Mouse (Mus musculus) ES-E14 (cell line): ENCODE measurements at regions not wholly inside any gene's neighbourhood (a gene's known extent, or its start where the extent isn't known, plus 50 kb on each side); places are given as distances from the start of the nearest gene placed in this dataset.

ENCODE experiments used
- DNase-seq: peaks from one replicate; pipeline ENCODE4 v3.0.0-alpha.2; 2013; ENCODE audit warnings: low read depth, low spot score
- H3K27ac ChIP-seq: 2 replicates; pipeline ENCODE4 v1.5.1; 2012; ENCODE audit warnings: low read depth, mild to moderate bottlenecking, low read length, moderate library complexity, mixed read lengths; ENCODE audit not compliant: poor library complexity, insufficient read depth, severe bottlenecking
- H3K36me3 ChIP-seq: 2 replicates; pipeline ENCODE4 v1.6.1; 2012; ENCODE audit warnings: mild to moderate bottlenecking, low read length, moderate library complexity, mixed read lengths; ENCODE audit not compliant: control insufficient read depth, poor library complexity, insufficient read depth, severe bottlenecking
- H3K4me1 ChIP-seq, 2 experiments: fragments of 150-350 bp in 1 of 2; sonication (generic) in 1 of 2; 2 replicates each; pipeline ENCODE4 v1.6.1; 2012; ENCODE audit warnings: low read length in 2 of 2, mild to moderate bottlenecking in 1 of 2, mixed read lengths in 1 of 2; ENCODE audit not compliant: control insufficient read depth in 2 of 2, insufficient read depth in 2 of 2, poor library complexity in 1 of 2
- H3K4me3 ChIP-seq, 2 experiments: fragments of 150-350 bp in 1 of 2; sonication (generic) in 1 of 2; 2 replicates each; pipeline ENCODE4 v1.5.1; 2012; ENCODE audit warnings: low read length in 2 of 2, low read depth in 1 of 2, mild to moderate bottlenecking in 1 of 2, mixed read lengths in 1 of 2; ENCODE audit not compliant: insufficient read depth in 1 of 2, poor library complexity in 1 of 2, severe bottlenecking in 1 of 2
- H3K9ac ChIP-seq: 2 replicates; pipeline ENCODE4 v1.6.1; 2012; ENCODE audit warnings: low read depth, mild to moderate bottlenecking, low read length, mixed read lengths; ENCODE audit not compliant: poor library complexity, insufficient read depth, severe bottlenecking
- H3K9me3 ChIP-seq: fragments of 150-350 bp; sonication (generic); 2 replicates; pipeline ENCODE4 v1.6.1; 2012; ENCODE audit warnings: low read depth, mild to moderate bottlenecking, low read length; ENCODE audit not compliant: control insufficient read depth, insufficient read depth
- CHD2 ChIP-seq: IDR thresholded peaks from 2 replicates; pipeline ENCODE4 v1.6.1; 2014; ENCODE audit warnings: mild to moderate bottlenecking, low read depth, low read length, inconsistent platforms
- HCFC1 ChIP-seq: IDR thresholded peaks from 2 replicates; pipeline ENCODE4 v1.6.1; 2012; ENCODE audit warnings: low read length, inconsistent platforms, borderline replicate concordance; ENCODE audit not compliant: insufficient read depth
- MAFK ChIP-seq: IDR thresholded peaks from 2 replicates; pipeline ENCODE4 v1.6.1; 2014; ENCODE audit warnings: mild to moderate bottlenecking, low read depth, low read length, inconsistent platforms; ENCODE audit not compliant: insufficient read depth
- ZC3H11A ChIP-seq: IDR thresholded peaks from 2 replicates; pipeline ENCODE4 v1.6.1; 2012; ENCODE audit warnings: low read depth, mild to moderate bottlenecking, inconsistent platforms, low read length, borderline replicate concordance
- ZNF384 ChIP-seq: IDR thresholded peaks from 2 replicates; pipeline ENCODE4 v1.6.1; 2012; ENCODE audit warnings: low read depth, low read length, inconsistent platforms
- in situ Hi-C, 2 experiments: fragments of 600-800 bp; cut with MboI; formaldehyde crosslinking; loops; one replicate each; pipeline ENCODE4 v1.15.1; 2025; ENCODE audit warnings: low sequenced_read_pairs in 2 of 2, inconsistent platforms in 1 of 2; ENCODE audit not compliant: unreplicated experiment in 2 of 2

DNA sequence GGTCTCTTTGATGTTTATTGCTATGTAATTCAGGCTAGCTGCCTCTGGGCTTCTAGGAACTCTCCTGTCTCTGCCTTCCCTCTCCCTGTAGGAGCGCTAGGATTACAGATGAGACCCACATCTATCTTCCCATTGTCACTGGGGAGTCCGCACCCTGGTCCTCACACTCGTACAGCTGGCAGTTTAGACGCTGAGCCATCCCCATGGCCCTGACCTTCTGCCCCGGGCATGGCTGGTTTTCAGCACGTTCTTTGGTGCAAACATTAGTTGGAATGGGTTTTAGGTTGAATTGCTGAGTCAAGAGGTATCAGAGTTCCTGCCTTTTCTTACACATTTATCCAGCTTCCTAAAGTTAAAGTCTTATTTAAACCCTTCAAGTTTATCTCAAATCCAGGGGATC, 79.7 kb upstream of the Mgmt start:
- Histone ChIP-seq H3K9ac (no peak overlapping the region), H3K9me3 (no peaks in the 10 kb centered on the region), H3K4me1 (peaks cover 2 to 8% of the 10 kb centered on the region in 2 experiments; a peak in 3 of 4 replicates), H3K36me3 (no peaks in the 10 kb centered on the region), H3K27ac (no peak overlapping the region), H3K4me3 (no peak overlapping the region)
- DNase-seq = no peak
- in situ Hi-C loops = no loop called here
- no peak for TF ChIP-seq ZC3H11A
- no peak for TF ChIP-seq MAFK

DNA sequence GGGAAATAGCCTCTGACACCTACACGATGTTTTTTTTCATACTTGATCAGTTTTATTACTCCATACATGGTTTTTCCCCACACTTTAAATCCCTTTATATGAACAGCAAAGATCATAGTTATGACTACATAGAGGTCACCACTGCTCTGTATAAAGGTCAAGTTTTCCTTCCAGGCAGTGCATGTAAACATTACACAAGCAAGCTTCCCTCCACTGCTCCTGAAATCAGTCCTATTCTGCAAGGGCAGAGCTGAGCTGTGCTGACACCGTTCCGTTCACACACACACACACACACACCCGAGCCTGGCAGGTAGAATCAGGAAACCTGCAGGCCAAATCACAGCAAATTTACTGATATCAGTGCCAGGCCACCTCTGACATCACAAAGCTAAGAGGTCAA, 74.1 kb upstream of the Mgmt start:
- Histone ChIP-seq H3K9me3 (no peaks in the 10 kb centered on the region), H3K4me1 (peaks cover 0 to 2% of the 10 kb centered on the region in 2 experiments; a peak in 1 of 4 replicates), H3K27ac (no peak overlapping the region), H3K36me3 (no peaks in the 10 kb centered on the region), H3K9ac (no peak overlapping the region), H3K4me3 (no peak overlapping the region)
- DNase-seq = no peak
- in situ Hi-C loops = no loop called here
- TF ChIP-seq HCFC1 (no peak), ZNF384 (no peak), MAFK (no peak), ZC3H11A (no peak), CHD2 (no peak)

DNA sequence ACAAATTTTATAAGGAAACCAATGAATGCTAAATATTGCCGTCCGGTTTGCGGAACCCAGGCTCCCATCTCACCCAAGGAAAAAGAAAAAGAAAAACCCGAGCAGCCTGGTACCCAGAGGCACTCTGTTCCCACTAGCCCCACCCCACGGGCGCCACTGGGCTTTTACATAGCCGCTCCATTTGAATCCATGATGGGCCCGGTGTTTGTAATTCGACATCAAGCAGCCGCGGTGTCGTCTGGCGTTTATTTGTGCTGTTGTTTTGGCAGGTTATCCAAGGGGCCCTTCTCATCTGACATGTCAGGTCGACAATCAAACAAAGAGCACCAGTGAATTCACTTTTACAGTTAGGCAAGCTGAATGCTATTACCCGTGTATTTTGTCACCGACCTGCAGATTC, 68.8 kb upstream of the Mgmt start:
- no peak overlapping the region for H3K27ac ChIP-seq
- H3K9me3 ChIP-seq = no peaks in the 10 kb centered on the region
- H3K36me3 ChIP-seq = no peaks in the 10 kb centered on the region
- H3K4me1 ChIP-seq = no peaks in the 10 kb centered on the region
- TF ChIP-seq MAFK (no peak), ZC3H11A (no peak), ZNF384 (no peak), CHD2 (no peak), HCFC1 (no peak)
- peak overlapping the region in 1 of 2 experiments; percentile 14; a peak in 2 of 4 replicates for H3K4me3 ChIP-seq
- H3K9ac ChIP-seq = no peak overlapping the region
- in situ Hi-C loops = no loop called here
- no peak for DNase-seq

DNA sequence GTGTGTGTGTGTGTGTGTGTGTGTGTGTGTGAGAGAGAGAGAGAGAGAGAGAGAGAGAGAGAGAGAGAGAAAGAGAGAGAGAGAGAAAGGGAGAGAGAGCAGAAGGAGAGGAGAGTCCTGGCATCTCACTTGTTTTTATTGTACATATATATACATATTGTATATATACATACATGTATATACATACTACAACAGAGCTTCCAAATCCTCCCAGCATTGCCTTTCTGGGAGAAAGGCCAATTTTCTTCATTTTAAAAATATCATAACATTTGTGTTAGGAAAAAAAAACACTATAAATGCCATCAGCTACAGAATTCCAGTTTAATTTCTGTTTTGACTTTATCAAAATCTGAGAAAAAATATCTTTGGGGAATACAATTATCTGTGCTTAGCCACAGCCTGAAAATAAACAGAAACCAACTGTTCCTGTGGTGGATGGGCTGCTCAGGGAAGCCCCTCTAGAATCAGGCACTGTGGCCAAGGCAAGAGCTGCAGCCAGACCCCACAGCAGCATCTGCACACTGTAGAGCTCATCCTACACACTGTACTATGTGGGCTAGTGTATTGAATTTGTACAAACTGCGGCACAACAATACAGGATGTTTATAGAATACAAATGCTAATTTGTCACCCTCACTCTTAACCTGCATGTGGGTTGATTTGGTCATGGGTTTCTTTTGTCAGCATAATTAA, 64.6 kb upstream of the Mgmt start:
- in situ Hi-C loops = no loop called here
- H3K36me3 ChIP-seq = no peaks in the 10 kb centered on the region
- no peak overlapping the region for H3K4me3 ChIP-seq
- H3K27ac ChIP-seq = no peak overlapping the region
- no peak overlapping the region for H3K9ac ChIP-seq
- TF ChIP-seq MAFK = no peak
- TF ChIP-seq HCFC1 = no peak
- no peak for TF ChIP-seq CHD2
- TF ChIP-seq ZC3H11A = no peak
- no peak for TF ChIP-seq ZNF384
- no peaks in the 10 kb centered on the region for H3K4me1 ChIP-seq
- no peak for DNase-seq
- no peaks in the 10 kb centered on the region for H3K9me3 ChIP-seq

DNA sequence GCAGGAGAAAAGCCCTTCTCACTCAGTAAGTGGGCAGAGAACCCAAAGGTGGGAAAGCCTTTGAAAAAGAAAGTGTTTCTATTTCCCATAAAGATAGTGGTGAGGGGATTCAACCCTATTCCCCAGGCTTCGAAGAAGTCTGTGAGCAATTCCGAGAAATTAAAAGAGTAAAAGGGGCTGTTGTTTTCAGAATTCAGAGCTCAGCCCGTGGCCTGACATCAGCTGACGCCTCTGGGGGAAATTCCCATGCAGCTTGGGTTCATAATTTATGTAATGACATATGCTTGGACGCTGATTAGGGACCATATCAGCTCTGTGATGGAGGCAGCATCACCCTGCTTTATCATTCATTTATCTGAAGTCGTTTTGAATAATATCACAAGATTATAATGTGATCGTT, 62.0 kb upstream of the Mgmt start:
- Histone ChIP-seq H3K9ac (no peak overlapping the region), H3K4me1 (no peaks in the 10 kb centered on the region), H3K9me3 (no peaks in the 10 kb centered on the region), H3K27ac (no peak overlapping the region), H3K36me3 (no peaks in the 10 kb centered on the region), H3K4me3 (no peak overlapping the region)
- in situ Hi-C loops = no loop called here
- TF ChIP-seq MAFK = no peak
- TF ChIP-seq ZNF384 = no peak
- TF ChIP-seq ZC3H11A = no peak
- TF ChIP-seq HCFC1 = no peak
- no peak for TF ChIP-seq CHD2
- DNase-seq = no peak
